8 mouse cellular contexts compared by ENCODE assay signal in genomic region chr7:143138789-143139188, GRCm38 (mm10). TPM values are rescaled to one million over a fixed set of nuclear protein-coding genes. Genes with fewer than 3 reads are reported as not detected.
DNase-seq lines count a peak whose midpoint lies in the region; ATAC-seq lines count a peak whose summit lies in the region.

No protein-coding gene starts in this region.

- H3K9me3 ChIP-seq in forebrain, embryonic 11.5 days (ENCODE audit: control insufficient read depth, low read length): no peaks in the 10 kb centered on the region
- H3K9me3 ChIP-seq in forebrain, embryonic 12.5 days: no peaks in the 10 kb centered on the region
- H3K9me3 ChIP-seq in embryonic facial prominence, embryonic 14.5 days (ENCODE audit: control insufficient read depth, low read length): no peaks in the 10 kb centered on the region
- no peaks in the 10 kb centered on the region for H3K9me3 ChIP-seq in limb, embryonic 11.5 days (ENCODE audit: control insufficient read depth, low read length)

- no peak overlapping the region for H3K9ac ChIP-seq in forebrain, embryonic 11.5 days (ENCODE audit: low read length)
- H3K9ac ChIP-seq in forebrain, embryonic 12.5 days: no peak overlapping the region
- H3K9ac ChIP-seq in embryonic facial prominence, embryonic 14.5 days (ENCODE audit: low read depth, low read length): no peak overlapping the region
- H3K9ac ChIP-seq in limb, embryonic 11.5 days (ENCODE audit: low read length): no peak overlapping the region

- H3K4me1 ChIP-seq in forebrain, embryonic 11.5 days (replicated peaks; ENCODE audit: control insufficient read depth, insufficient read depth, low read length): no peaks in the 10 kb centered on the region
- no peaks in the 10 kb centered on the region for H3K4me1 ChIP-seq in forebrain, embryonic 12.5 days
- no peaks in the 10 kb centered on the region for H3K4me1 ChIP-seq in embryonic facial prominence, embryonic 14.5 days (ENCODE audit: control insufficient read depth, insufficient read depth, low read length)
- no peaks in the 10 kb centered on the region for H3K4me1 ChIP-seq in limb, embryonic 11.5 days (ENCODE audit: control insufficient read depth, insufficient read depth, low read length)

- no peak for ATAC-seq in forebrain, embryonic 11.5 days (replicated peaks; ENCODE audit: low FRiP score)
- no peak for ATAC-seq in forebrain, embryonic 12.5 days (ENCODE audit: low FRiP score)
- ATAC-seq in embryonic facial prominence, embryonic 14.5 days (ENCODE audit: low read depth): no peak
- ATAC-seq in limb, embryonic 11.5 days (ENCODE audit: insufficient number of reproducible peaks, low FRiP score, low TSS enrichment, low read depth): peak; percentile 55; the same call in 1 of the 2 replicates

- H3K36me3 ChIP-seq in forebrain, embryonic 11.5 days (ENCODE audit: control insufficient read depth, insufficient read depth, low read length): no peaks in the 10 kb centered on the region
- H3K36me3 ChIP-seq in forebrain, embryonic 12.5 days (replicated peaks): no peaks in the 10 kb centered on the region
- H3K36me3 ChIP-seq in embryonic facial prominence, embryonic 14.5 days (ENCODE audit: control insufficient read depth, insufficient read depth, low read length): no peaks in the 10 kb centered on the region
- H3K36me3 ChIP-seq in limb, embryonic 11.5 days (ENCODE audit: control insufficient read depth, insufficient read depth, low read length): no peaks in the 10 kb centered on the region

- no peak overlapping the region for H3K4me2 ChIP-seq in forebrain, embryonic 11.5 days (ENCODE audit: low read depth, low read length, severe bottlenecking)
- no peak overlapping the region for H3K4me2 ChIP-seq in forebrain, embryonic 12.5 days
- H3K4me2 ChIP-seq in embryonic facial prominence, embryonic 14.5 days (ENCODE audit: low read depth, low read length): no peak overlapping the region
- H3K4me2 ChIP-seq in limb, embryonic 11.5 days (ENCODE audit: low read depth, severe bottlenecking): no peak overlapping the region

- H3K27ac ChIP-seq in forebrain, embryonic 11.5 days (ENCODE audit: low read depth, low read length): no peak overlapping the region
- H3K27ac ChIP-seq in forebrain, embryonic 12.5 days: no peak overlapping the region
- no peak overlapping the region for H3K27ac ChIP-seq in embryonic facial prominence, embryonic 14.5 days (replicated peaks; ENCODE audit: low read depth, low read length)
- no peak overlapping the region for H3K27ac ChIP-seq in limb, embryonic 11.5 days (replicated peaks; ENCODE audit: low read depth, low read length)

- WGBS in forebrain, embryonic 11.5 days: 57% methylated on average over 1 of the region's 1 CpGs
- 45% methylated on average over 1 of the region's 1 CpGs for WGBS in forebrain, embryonic 12.5 days
- 29% methylated on average over 1 of the region's 1 CpGs for WGBS in embryonic facial prominence, embryonic 14.5 days
- 52% methylated on average over 1 of the region's 1 CpGs for WGBS in limb, embryonic 11.5 days

- H3K27me3 ChIP-seq in forebrain, embryonic 11.5 days (ENCODE audit: control insufficient read depth, insufficient read depth, low read length): no peaks in the 10 kb centered on the region
- H3K27me3 ChIP-seq in forebrain, embryonic 12.5 days: peaks cover 7% of the 10 kb centered on the region; the same call in 1 of the 2 replicates
- H3K27me3 ChIP-seq in embryonic facial prominence, embryonic 14.5 days (replicated peaks; ENCODE audit: control insufficient read depth, insufficient read depth, low read length): no peaks in the 10 kb centered on the region
- H3K27me3 ChIP-seq in limb, embryonic 11.5 days (ENCODE audit: control insufficient read depth, insufficient read depth, low read length): no peaks in the 10 kb centered on the region

- peak; percentile 68 for DNase-seq in forebrain, embryonic 11.5 days (ENCODE audit: low spot score)
- peak; percentile 42 for DNase-seq in 416B (ENCODE audit: low read depth)
- peak; percentile 62 for DNase-seq in adrenal gland, postnatal 25 days
- peak; percentile 39 for DNase-seq in embryonic facial prominence, embryonic 14.5 days (ENCODE audit: low spot score)
- DNase-seq in heart, postnatal 4 days: peak; percentile 84
- DNase-seq in limb, embryonic 11.5 days (ENCODE audit: low spot score): peak; percentile 79
- DNase-seq in retina, postnatal 7 days (ENCODE audit: low read depth, low spot score): peak; percentile 47

- no peak overlapping the region for H3K4me3 ChIP-seq in forebrain, embryonic 11.5 days (ENCODE audit: low read depth, low read length)
- no peak overlapping the region for H3K4me3 ChIP-seq in forebrain, embryonic 12.5 days (replicated peaks)
- no peak overlapping the region for H3K4me3 ChIP-seq in embryonic facial prominence, embryonic 14.5 days (ENCODE audit: low read depth, low read length)
- no peak overlapping the region for H3K4me3 ChIP-seq in limb, embryonic 11.5 days (ENCODE audit: low read depth, low read length)

RNA-seq across cellular contexts. Expression of gene Kcnq1, which starts 32.6 kb away (rescaled TPM):
- polyA plus RNA-seq in forebrain, embryonic 11.5 days (2014; fragmentation: Nextera tagmentation; extraction: Ambion mirVana): 1.1 and 1.5 TPM in 2 replicates
- 0.87 and 0.94 TPM in 2 replicates for polyA plus RNA-seq in forebrain, embryonic 12.5 days (2016; fragmentation: Nextera tagmentation; extraction: Ambion mirVana)
- total RNA-seq in adrenal gland, postnatal 25 days (2021): 3.5 and 3.6 TPM in 2 replicates
- 1.9 and 2.0 TPM in 2 replicates for polyA plus RNA-seq in embryonic facial prominence, embryonic 14.5 days (2014; fragmentation: Nextera tagmentation; extraction: Ambion mirVana)
- 10 to 100 TPM; 51.7 to 55.3 TPM for total RNA-seq in heart, postnatal 4 days (2021)
- 1.5 and 1.7 TPM in 2 replicates for polyA plus RNA-seq in limb, embryonic 11.5 days (2014; fragmentation: Nextera tagmentation; extraction: Ambion mirVana)

RNA-seq across cellular contexts. Expression of gene Trpm5, which starts 44.3 kb away (rescaled TPM):
- polyA plus RNA-seq in forebrain, embryonic 11.5 days (2014; fragmentation: Nextera tagmentation; extraction: Ambion mirVana): 0.64 and 0.85 TPM in 2 replicates
- polyA plus RNA-seq in forebrain, embryonic 12.5 days (2016; fragmentation: Nextera tagmentation; extraction: Ambion mirVana): 1.1 and 1.3 TPM in 2 replicates
- 0.24 TPM in 1 of 2 replicates, not detected in the other for total RNA-seq in adrenal gland, postnatal 25 days (2021)
- polyA plus RNA-seq in embryonic facial prominence, embryonic 14.5 days (2014; fragmentation: Nextera tagmentation; extraction: Ambion mirVana): 14.7 and 18.2 TPM in 2 replicates
- under 1 TPM; 0.74 to 0.93 TPM for total RNA-seq in heart, postnatal 4 days (2021)
- 2.4 and 2.9 TPM in 2 replicates for polyA plus RNA-seq in limb, embryonic 11.5 days (2014; fragmentation: Nextera tagmentation; extraction: Ambion mirVana)
